Mouse (Mus musculus) embryonic fibroblast, embryonic 13.5 days (primary cell): Measurements from ENCODE around the gene Ing2. TPM values are rescaled to one million over a fixed set of nuclear protein-coding genes. Genes with fewer than 3 reads are reported as not detected.

ENCODE experiments used
- H3K27ac ChIP-seq: 2 replicates; pipeline ENCODE4 v1.5.1; 2012; ENCODE audit warnings: low read length, control low read depth, inconsistent platforms; ENCODE audit not compliant: insufficient read depth
- H3K4me1 ChIP-seq: 2 replicates; pipeline ENCODE4 v1.6.1; 2011; ENCODE audit warnings: low read length; ENCODE audit not compliant: control insufficient read depth, insufficient read depth
- H3K4me3 ChIP-seq: 2 replicates; pipeline ENCODE4 v1.5.1; 2011; ENCODE audit warnings: mild to moderate bottlenecking, control low read depth, low read length; ENCODE audit not compliant: insufficient read depth
- CTCF ChIP-seq: IDR thresholded peaks from 2 replicates; pipeline ENCODE4 v1.5.1; 2011; ENCODE audit warnings: mild to moderate bottlenecking, control low read depth, low read length, moderate library complexity, borderline replicate concordance; ENCODE audit not compliant: insufficient read depth
- POLR2A ChIP-seq: IDR thresholded peaks from 2 replicates; pipeline ENCODE4 v1.6.1; 2011; ENCODE audit warnings: low read depth, mild to moderate bottlenecking, control low read depth, low read length, moderate library complexity
- polyA plus RNA-seq: library from polyadenylated mRNA; stranded (reverse); fragments of >200 nt; gene quantifications from 2 replicates; pipeline ENCODE4 v1.2.4, GENCODE M21; 2011; ENCODE audit warnings: low read depth; ENCODE audit not compliant: missing spikeins, insufficient read length

Gene Ing2
- polyA plus RNA-seq, 1 experiment: 24.4 TPM

- Histone ChIP-seq H3K4me3 (no peak overlapping the region), H3K4me1 (no peaks in the 10 kb centered on the region), H3K27ac (no peak overlapping the region)
- TF ChIP-seq POLR2A (no peak), CTCF (no peak)
Measured at GRCm38 (mm10) chr8:47652737-47653076, 22.6 kb downstream of the Ing2 start.

DNA sequence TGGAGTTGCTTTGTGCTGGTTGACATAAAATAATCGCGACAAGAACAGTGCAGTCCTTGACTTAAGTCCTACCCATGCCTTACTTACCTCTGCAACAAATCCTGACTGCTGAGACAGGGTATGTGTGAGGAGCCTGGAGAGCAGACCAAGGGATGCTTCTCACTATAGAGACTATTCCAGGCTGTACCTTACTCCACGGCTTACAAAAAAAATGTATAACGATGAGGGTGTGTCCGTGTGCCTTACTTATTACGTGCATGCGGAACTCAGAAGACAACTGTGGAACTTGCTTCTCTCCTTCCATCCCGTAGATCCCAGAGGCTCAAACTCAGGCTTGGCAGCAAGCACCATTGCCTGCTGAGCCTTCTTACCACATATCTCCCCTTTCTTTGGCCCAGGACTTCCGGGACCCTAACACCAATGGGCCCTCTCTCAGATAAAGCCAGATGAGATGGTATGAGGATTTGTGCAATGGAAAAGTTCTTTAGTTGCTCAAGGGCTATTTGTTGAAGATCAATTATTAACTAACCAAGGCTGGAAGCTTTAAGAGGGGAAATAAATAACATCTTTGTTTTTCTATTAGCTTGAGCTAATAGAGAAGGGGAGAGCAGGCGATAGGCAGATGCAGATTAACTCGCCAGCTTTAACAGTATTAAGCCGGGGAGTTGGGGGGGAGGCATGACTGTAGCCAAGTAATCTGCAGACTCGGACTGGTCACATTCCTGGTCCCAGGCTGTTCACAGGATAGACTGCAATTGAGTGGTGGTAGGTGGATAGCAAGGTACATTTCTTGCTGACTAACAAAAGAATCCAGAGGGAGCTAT lies 23.2 kb downstream of the Ing2 start:
- H3K4me1 ChIP-seq: no peaks in the 10 kb centered on the region
- no peak overlapping the region for H3K27ac ChIP-seq
- H3K4me3 ChIP-seq: no peak overlapping the region
- no peak for TF ChIP-seq CTCF
- no peak for TF ChIP-seq POLR2A

DNA sequence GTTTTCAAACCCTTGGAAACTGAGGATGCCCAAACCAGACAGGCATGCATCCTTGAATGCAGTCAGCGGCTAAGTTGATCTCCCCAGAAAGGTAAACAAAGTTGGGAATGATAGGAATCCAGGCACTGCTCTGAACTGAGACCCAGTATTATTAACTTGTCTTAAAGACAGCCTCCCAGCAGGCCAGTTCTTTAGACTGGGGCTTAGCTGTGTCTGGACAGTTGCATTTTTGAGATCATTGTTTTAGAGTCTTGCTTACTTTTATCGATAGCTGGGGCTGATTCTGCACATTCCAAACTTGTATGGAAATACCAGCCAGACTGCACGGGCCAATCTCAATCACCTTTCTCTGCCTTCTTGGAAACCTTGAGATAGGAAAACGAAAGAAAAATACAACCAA lies 24.5 kb downstream of the Ing2 start:
- H3K4me3 ChIP-seq: no peak overlapping the region
- H3K27ac ChIP-seq: no peak overlapping the region
- TF ChIP-seq CTCF: no peak
- no peak for TF ChIP-seq POLR2A
- H3K4me1 ChIP-seq: no peaks in the 10 kb centered on the region

GRCm38 (mm10) chr8:47649551-47649950 lies 25.8 kb downstream of the Ing2 start:
- Histone ChIP-seq H3K4me3 (no peak overlapping the region), H3K27ac (no peak overlapping the region), H3K4me1 (no peaks in the 10 kb centered on the region)
- TF ChIP-seq POLR2A (no peak), CTCF (no peak)

- H3K4me1 ChIP-seq: no peaks in the 10 kb centered on the region
- no peak overlapping the region for H3K4me3 ChIP-seq
- no peak overlapping the region for H3K27ac ChIP-seq
- TF ChIP-seq POLR2A (no peak), CTCF (no peak)
Measured at GRCm38 (mm10) chr8:47642514-47643064, 32.8 kb downstream of the Ing2 start.

DNA sequence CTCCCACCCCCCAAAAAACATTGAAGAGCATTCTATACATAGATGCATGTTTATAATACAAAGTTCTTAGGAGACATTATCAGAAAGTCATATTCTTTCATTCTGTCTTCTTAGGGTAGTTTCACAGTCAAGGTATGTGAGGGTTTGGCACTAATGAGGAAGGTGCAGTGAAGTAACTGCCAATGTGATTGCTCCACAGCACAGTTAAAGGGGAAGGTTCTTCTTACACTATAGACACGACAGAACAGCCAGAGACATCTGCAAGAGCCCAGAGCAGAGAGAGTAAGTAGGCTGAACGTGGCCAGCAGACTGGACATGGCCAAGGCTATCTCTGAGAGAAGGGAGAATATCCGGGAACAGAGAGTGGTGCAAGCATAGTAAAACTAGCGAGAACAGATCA lies 38.2 kb downstream of the Ing2 start:
- Histone ChIP-seq H3K4me1 (no peaks in the 10 kb centered on the region), H3K27ac (no peak overlapping the region), H3K4me3 (no peak overlapping the region)
- no peak for TF ChIP-seq CTCF
- no peak for TF ChIP-seq POLR2A

- Histone ChIP-seq H3K27ac (no peak overlapping the region), H3K4me1 (no peaks in the 10 kb centered on the region), H3K4me3 (no peak overlapping the region)
- TF ChIP-seq CTCF: no peak
- TF ChIP-seq POLR2A: no peak
Measured at GRCm38 (mm10) chr8:47636032-47636431, 39.3 kb downstream of the Ing2 start.

- no peaks in the 10 kb centered on the region for H3K4me1 ChIP-seq
- TF ChIP-seq POLR2A: no peak
- no peak for TF ChIP-seq CTCF
- no peak overlapping the region for H3K27ac ChIP-seq
- H3K4me3 ChIP-seq: no peak overlapping the region
Measured at GRCm38 (mm10) chr8:47634791-47635341, 40.5 kb downstream of the Ing2 start.

DNA sequence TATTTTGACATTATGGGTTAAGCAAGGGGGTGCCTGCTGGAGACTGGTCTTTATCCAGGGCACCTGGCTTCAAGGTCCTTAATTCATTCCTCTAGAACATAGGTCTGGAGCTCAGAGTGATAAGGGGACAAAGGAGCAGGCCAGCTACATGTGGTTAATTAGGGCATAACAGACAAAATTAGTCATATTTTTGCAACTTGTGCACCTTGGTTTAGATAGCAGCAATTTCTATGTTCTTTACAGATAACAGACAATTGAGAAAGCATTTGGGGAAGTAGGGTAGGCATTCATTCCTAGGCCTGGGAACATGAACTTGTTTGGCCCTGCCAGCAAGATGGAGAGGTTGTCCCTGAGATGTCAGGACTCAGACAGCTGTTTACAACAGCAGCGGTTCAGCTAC lies 54.2 kb downstream of the Ing2 start:
- Histone ChIP-seq H3K4me3 (no peak overlapping the region), H3K27ac (no peak overlapping the region), H3K4me1 (no peaks in the 10 kb centered on the region)
- TF ChIP-seq POLR2A: no peak
- TF ChIP-seq CTCF: no peak

Other genes starting within 250 kb of the Ing2 start
- gene Stox2, start 229.2 kb downstream of the Ing2 start, polyA plus RNA-seq: 30.9 and 33.7 TPM in 2 replicates
- gene Trappc11, start 142.1 kb downstream of the Ing2 start, polyA plus RNA-seq: 27.8 and 29.2 TPM in 2 replicates
- gene Rwdd4a, start 141.9 kb downstream of the Ing2 start, polyA plus RNA-seq: 36.1 and 42.3 TPM in 2 replicates
- gene Cdkn2aip, start 38.4 kb upstream of the Ing2 start, polyA plus RNA-seq: 9.8 and 10.4 TPM in 2 replicates
- gene Cldn24, start 146.6 kb upstream of the Ing2 start, polyA plus RNA-seq: not detected in 2 replicates
- gene Cldn22, start 148.9 kb upstream of the Ing2 start, polyA plus RNA-seq: not detected in 2 replicates